Mouse (Mus musculus): ENCODE data around the gene Nckap5l. TPM values are rescaled to one million over a fixed set of nuclear protein-coding genes. Genes with fewer than 3 reads are reported as not detected.

The Nckap5l gene
- total and polyA plus RNA-seq, 3 experiments = 0.75 to 6.6 (median 0.89) TPM

DNA sequence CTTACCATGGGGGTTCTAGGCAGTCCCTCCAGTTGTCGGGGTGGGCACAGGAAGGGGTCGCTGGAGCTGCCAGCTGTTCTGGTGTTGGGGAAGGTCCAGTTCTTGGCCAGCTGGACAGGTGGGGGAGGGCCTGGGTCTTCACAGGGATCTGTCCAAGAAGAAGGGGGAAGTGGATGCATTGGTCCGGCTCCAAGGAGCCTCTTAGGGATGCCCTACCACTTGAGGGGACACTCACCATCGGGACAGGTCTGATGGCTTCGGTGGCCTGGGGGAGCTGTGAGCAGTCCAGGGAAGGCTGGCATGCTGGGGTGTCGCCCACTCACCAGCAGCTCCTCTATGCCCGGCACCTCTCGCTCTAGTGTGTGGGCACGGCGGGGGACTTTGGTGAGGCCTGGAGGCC, 34.4 kb downstream of the Nckap5l start:
- H3K9ac ChIP-seq (ENCODE audit: insufficient read depth, low read depth) = no peak overlapping the region
- dilution Hi-C loops (cut with MboI; ENCODE audit: extremely low pct_ligation_motif_present, extremely low pct_unique_long_range_greater_than_20kb, low sequenced_read_pairs) = no loop called here
- no peaks in the 10 kb centered on the region for H3K27me3 ChIP-seq (replicated peaks)
- no peak overlapping the region for H3K4me2 ChIP-seq (ENCODE audit: insufficient read depth, low read depth, poor library complexity, severe bottlenecking)
- in situ Hi-C loops (cut with MboI; ENCODE audit: low pct_ligation_motif_present, low pct_unique_long_range_greater_than_20kb, low sequenced_read_pairs) = loop anchor here (5.0 kb wide), 1 partner anchor 44 kb away; no protein-coding TSS in a partner anchor
- no peak for DNase-seq (ENCODE audit: extremely low read depth)
- peaks cover 0 to 59% of the 10 kb centered on the region in 2 experiments for H3K36me3 ChIP-seq (replicated peaks in 1 of 2; ENCODE audit: control insufficient read depth in 1 of 2, insufficient read depth in 1 of 2, low read length in 1 of 2)
- H3K4me1 ChIP-seq (ENCODE audit: control insufficient read depth in 1 of 2, insufficient read depth in 2 of 2) = peaks cover 4 to 13% of the 10 kb centered on the region in 2 experiments; a peak in 2 of 4 replicates
- TF ChIP-seq MXI1 (IDR thresholded peaks at IDR 0.05; ENCODE audit: low read depth, low read length) (no peak), MYC (IDR thresholded peaks at IDR 0.05; ENCODE audit: low read depth, low read length) (no peak), HCFC1 (IDR thresholded peaks at IDR 0.05; ENCODE audit: low read depth, low read length) (no peak), POLR2AphosphoS2 (IDR thresholded peaks at IDR 0.05; ENCODE audit: low read depth, low read length) (no peak), JUN (IDR thresholded peaks at IDR 0.05; ENCODE audit: insufficient read depth, low read depth, low read length) (no peak), RAD21 (IDR thresholded peaks at IDR 0.05; ENCODE audit: low read depth, low read length) (no peak), ELF1 (IDR thresholded peaks at IDR 0.05; ENCODE audit: low read depth, low read length) (no peak), MAZ (IDR thresholded peaks at IDR 0.05; ENCODE audit: low read depth, low read length) (no peak), USF1 (IDR thresholded peaks at IDR 0.05; ENCODE audit: low read depth, low read length) (no peak), ZC3H11A (IDR thresholded peaks at IDR 0.05; ENCODE audit: low read depth, low read length) (no peak), ZMIZ1 (IDR thresholded peaks at IDR 0.05; ENCODE audit: low read depth, low read length) (no peak), CTCF (conservative IDR thresholded peaks at IDR 0.05 in 1 of 2, IDR thresholded peaks at IDR 0.05 in 1 of 2; ENCODE audit: low read depth in 2 of 2, low read length in 2 of 2) (no peak), MAFK (IDR thresholded peaks at IDR 0.05; ENCODE audit: insufficient replicate concordance, low read length) (no peak), KAT2A (IDR thresholded peaks at IDR 0.05; ENCODE audit: insufficient replicate concordance, low read length) (no peak), USF2 (conservative IDR thresholded peaks at IDR 0.05; ENCODE audit: low read depth, low read length) (no peak), PAX5 (IDR thresholded peaks at IDR 0.05; ENCODE audit: low read length) (no peak), TCF12 (IDR thresholded peaks at IDR 0.05; ENCODE audit: low read depth, low read length) (no peak)
- H3K27ac ChIP-seq (ENCODE audit: insufficient read depth, low read depth) = no peak overlapping the region
- no peak overlapping the region for H3K4me3 ChIP-seq (replicated peaks in 1 of 3; ENCODE audit: low read depth in 2 of 3, low read length in 2 of 3, poor library complexity in 1 of 3)
- H3K79me2 ChIP-seq (replicated peaks; ENCODE audit: control insufficient read depth, extremely low read depth, insufficient read depth, poor library complexity, severe bottlenecking) = no peaks in the 10 kb centered on the region
- H3K9me3 ChIP-seq (replicated peaks; ENCODE audit: low read length) = no peaks in the 10 kb centered on the region

DNA sequence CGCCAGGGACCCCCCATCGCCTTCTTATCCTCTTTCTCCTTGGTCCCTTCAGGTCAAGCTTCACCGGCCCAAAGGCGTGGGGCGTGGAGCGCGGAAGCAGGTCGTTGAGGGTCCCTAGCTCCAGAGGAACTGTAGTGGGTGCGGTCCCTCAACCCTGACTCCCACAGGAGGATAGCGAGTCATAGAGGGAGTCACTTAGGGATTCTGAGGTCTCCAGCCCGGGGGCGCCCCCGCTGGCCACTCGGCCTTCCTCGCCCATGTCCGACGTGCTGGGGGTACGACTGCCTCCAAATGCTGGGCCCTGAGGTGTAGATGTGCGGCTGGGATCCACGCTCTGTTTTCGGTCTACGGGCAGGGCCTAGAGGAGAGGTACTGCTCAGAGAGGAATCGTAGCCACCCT, 35.0 kb downstream of the Nckap5l start:
- Histone ChIP-seq H3K9ac (ENCODE audit: insufficient read depth, low read depth) (no peak overlapping the region), H3K9me3 (replicated peaks; ENCODE audit: low read length) (no peaks in the 10 kb centered on the region), H3K4me2 (ENCODE audit: insufficient read depth, low read depth, poor library complexity, severe bottlenecking) (no peak overlapping the region), H3K27ac (ENCODE audit: insufficient read depth, low read depth) (no peak overlapping the region), H3K79me2 (replicated peaks; ENCODE audit: control insufficient read depth, extremely low read depth, insufficient read depth, poor library complexity, severe bottlenecking) (no peaks in the 10 kb centered on the region), H3K27me3 (replicated peaks) (no peaks in the 10 kb centered on the region), H3K36me3 (replicated peaks in 1 of 2; ENCODE audit: control insufficient read depth in 1 of 2, insufficient read depth in 1 of 2, low read length in 1 of 2) (peaks cover 0 to 53% of the 10 kb centered on the region in 2 experiments), H3K4me3 (replicated peaks in 1 of 3; ENCODE audit: low read depth in 2 of 3, low read length in 2 of 3, poor library complexity in 1 of 3) (no peak overlapping the region), H3K4me1 (ENCODE audit: control insufficient read depth in 1 of 2, insufficient read depth in 2 of 2) (peaks cover 7 to 16% of the 10 kb centered on the region in 2 experiments; a peak in 2 of 4 replicates)
- no peak for TF ChIP-seq MEF2A (IDR thresholded peaks at IDR 0.05; ENCODE audit: borderline replicate concordance, low read depth, low read length)
- TF ChIP-seq JUN (IDR thresholded peaks at IDR 0.05; ENCODE audit: insufficient read depth, low read depth, low read length) = no peak
- TF ChIP-seq HCFC1 (IDR thresholded peaks at IDR 0.05; ENCODE audit: low read depth, low read length) = no peak
- no peak for TF ChIP-seq KAT2A (IDR thresholded peaks at IDR 0.05; ENCODE audit: insufficient replicate concordance, low read length)
- TF ChIP-seq TCF12 (IDR thresholded peaks at IDR 0.05; ENCODE audit: low read depth, low read length) = no peak
- TF ChIP-seq TBP (conservative IDR thresholded peaks at IDR 0.05; ENCODE audit: low read depth, low read length) = no peak
- TF ChIP-seq SMC3 (IDR thresholded peaks at IDR 0.05; ENCODE audit: low read depth, low read length) = no peak
- no peak for TF ChIP-seq EP300 (IDR thresholded peaks at IDR 0.05; ENCODE audit: low read length)
- no peak for TF ChIP-seq MYC (IDR thresholded peaks at IDR 0.05; ENCODE audit: low read depth, low read length)
- no peak for TF ChIP-seq USF2 (conservative IDR thresholded peaks at IDR 0.05; ENCODE audit: low read depth, low read length)
- no peak for DNase-seq (ENCODE audit: extremely low read depth)
- dilution Hi-C loops (cut with MboI; ENCODE audit: extremely low pct_ligation_motif_present, extremely low pct_unique_long_range_greater_than_20kb, low sequenced_read_pairs) = no loop called here
- in situ Hi-C loops (cut with MboI; ENCODE audit: low pct_ligation_motif_present, low pct_unique_long_range_greater_than_20kb, low sequenced_read_pairs) = loop anchor here (5.0 kb wide), 1 partner anchor 45 kb away; no protein-coding TSS in a partner anchor
